Mouse (Mus musculus): ENCODE results near the gene Fntb.
A peak's percentile ranks its signal among the peaks of the same experiment; 100 is the strongest.

Fntb gene

GRCm38 (mm10) chr12:76886826-76887225, 121.4 kb downstream of the Fntb start:
- DNase-seq (ENCODE audit: low read depth, low spot score): peak; percentile 76

- no peak for DNase-seq (ENCODE audit: low read depth, low spot score)
These were observed 122.6 kb downstream of the Fntb start for GRCm38 (mm10) chr12:76887941-76888340.

- no peak for DNase-seq (ENCODE audit: low read depth, low spot score)
These were observed 124.2 kb downstream of the Fntb start for GRCm38 (mm10) chr12:76889404-76890184.

- DNase-seq (ENCODE audit: low read depth, low spot score): no peak
These were observed 125.8 kb downstream of the Fntb start for GRCm38 (mm10) chr12:76891160-76891559.

GRCm38 (mm10) chr12:76892910-76893695, 127.7 kb downstream of the Fntb start:
- DNase-seq (ENCODE audit: low read depth, low spot score): no peak

GRCm38 (mm10) chr12:76894792-76895559, 129.6 kb downstream of the Fntb start:
- peak; percentile 17 for DNase-seq (ENCODE audit: low read depth, low spot score)

GRCm38 (mm10) chr12:76895777-76896176, 130.4 kb downstream of the Fntb start:
- no peak for DNase-seq (ENCODE audit: low read depth, low spot score)

GRCm38 (mm10) chr12:76896566-76896965, 131.2 kb downstream of the Fntb start:
- no peak for DNase-seq (ENCODE audit: low read depth, low spot score)

GRCm38 (mm10) chr12:76897006-76897405, 131.6 kb downstream of the Fntb start:
- DNase-seq (ENCODE audit: low read depth, low spot score): no peak

- no peak for DNase-seq (ENCODE audit: low read depth, low spot score)
These were observed 132.8 kb downstream of the Fntb start for GRCm38 (mm10) chr12:76898141-76898540.

- DNase-seq (ENCODE audit: low read depth, low spot score): no peak
These were observed 134.0 kb downstream of the Fntb start for GRCm38 (mm10) chr12:76899261-76899975.

- no peak for DNase-seq (ENCODE audit: low read depth, low spot score)
These were observed 136.3 kb downstream of the Fntb start for GRCm38 (mm10) chr12:76901508-76902294.

GRCm38 (mm10) chr12:76906278-76906677, 140.9 kb downstream of the Fntb start:
- no peak for DNase-seq (ENCODE audit: low read depth, low spot score)

- DNase-seq (ENCODE audit: low read depth, low spot score): no peak
These were observed 143.8 kb downstream of the Fntb start for GRCm38 (mm10) chr12:76909218-76909617.

GRCm38 (mm10) chr12:76910258-76910940, 145.0 kb downstream of the Fntb start:
- no peak for DNase-seq (ENCODE audit: low read depth, low spot score)

GRCm38 (mm10) chr12:76911171-76911726, 145.9 kb downstream of the Fntb start:
- DNase-seq (ENCODE audit: low read depth, low spot score): no peak

- no peak for DNase-seq (ENCODE audit: low read depth, low spot score)
These were observed 146.8 kb downstream of the Fntb start for GRCm38 (mm10) chr12:76912193-76912592.

GRCm38 (mm10) chr12:76916163-76916562, 150.8 kb downstream of the Fntb start:
- no peak for DNase-seq (ENCODE audit: low read depth, low spot score)

- DNase-seq (ENCODE audit: low read depth, low spot score): no peak
These were observed 152.7 kb downstream of the Fntb start for GRCm38 (mm10) chr12:76918113-76918512.

GRCm38 (mm10) chr12:76918855-76919254, 153.5 kb downstream of the Fntb start:
- DNase-seq (ENCODE audit: low read depth, low spot score): no peak
